Mouse (Mus musculus) erythroblast, embryonic 14.5 days (primary cell): ENCODE results near the gene Msmb.

Source experiments
- GATA1 ChIP-seq: IDR thresholded peaks from 2 replicates; pipeline ENCODE4 v1.6.1; 2012; ENCODE audit warnings: low read length, inconsistent platforms, mixed read lengths
- TAL1 ChIP-seq: IDR thresholded peaks from 3 replicates; pipeline ENCODE4 v1.6.1; 2012; ENCODE audit warnings: low read length, inconsistent platforms, mixed read lengths

DNA sequence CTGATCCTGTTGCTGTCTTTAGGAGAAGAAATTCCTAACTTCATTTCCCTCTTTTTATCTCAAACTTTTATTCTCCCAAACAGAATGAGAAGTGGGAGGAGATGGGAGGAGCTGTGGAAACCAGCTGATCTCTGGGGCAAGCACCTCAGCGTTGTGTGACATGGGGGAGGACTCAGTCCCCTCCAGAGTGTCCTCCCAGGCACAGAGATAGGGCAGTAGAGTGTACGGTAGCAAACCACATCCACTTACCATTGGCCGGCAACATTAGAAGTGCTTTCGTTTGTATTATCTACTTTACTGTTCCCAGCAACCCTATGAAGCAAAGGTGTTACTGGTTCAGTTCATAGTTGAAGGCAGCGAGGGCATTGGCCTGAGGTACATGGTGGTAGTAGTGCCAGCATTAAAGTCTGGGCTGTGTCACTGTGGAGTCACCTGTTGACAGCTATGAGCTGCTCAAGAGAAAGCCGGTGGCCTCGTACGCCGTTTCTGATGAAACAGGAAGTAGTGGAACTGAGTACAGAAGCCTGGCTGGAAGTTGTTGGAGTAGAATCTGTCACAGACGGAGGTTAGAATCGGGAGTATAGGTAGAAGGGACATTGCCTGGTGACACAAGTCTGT lies 48.2 kb upstream of the Msmb start:
- TF ChIP-seq GATA1 (no peak), TAL1 (no peak)
